Mouse (Mus musculus) NIH3T3 (cell line): ENCODE results near the gene Rtkn.

Experiments used
- DNase-seq: peaks from one replicate; pipeline ENCODE4 v3.0.0-alpha.2; 2012; ENCODE audit warnings: low read depth

Gene Rtkn

GRCm38 (mm10) chr6:83138056-83138455, 2.8 kb downstream of the Rtkn start:
- peak; percentile 81 for DNase-seq

- DNase-seq = no peak
Measured at GRCm38 (mm10) chr6:83140044-83140443, 4.8 kb downstream of the Rtkn start.

- DNase-seq = peak; percentile 41
Measured at GRCm38 (mm10) chr6:83141636-83142035, 6.4 kb downstream of the Rtkn start.

GRCm38 (mm10) chr6:83142211-83142731, 7.0 kb downstream of the Rtkn start:
- no peak for DNase-seq

- DNase-seq = no peak
Measured at GRCm38 (mm10) chr6:83142886-83143285, 7.6 kb downstream of the Rtkn start.

GRCm38 (mm10) chr6:83145209-83145608, 9.9 kb downstream of the Rtkn start:
- peak; percentile 83 for DNase-seq

- DNase-seq = no peak
Measured at GRCm38 (mm10) chr6:83145805-83146204, 10.5 kb downstream of the Rtkn start.

- DNase-seq = no peak
Measured at GRCm38 (mm10) chr6:83147280-83147679, 12.0 kb downstream of the Rtkn start.

- DNase-seq = no peak
Measured at GRCm38 (mm10) chr6:83151721-83152120, 16.5 kb downstream of the Rtkn start.

GRCm38 (mm10) chr6:83153038-83153437, 17.8 kb downstream of the Rtkn start:
- no peak for DNase-seq

- no peak for DNase-seq
Measured at GRCm38 (mm10) chr6:83153485-83153884, 18.2 kb downstream of the Rtkn start.

- peak; percentile 60 for DNase-seq
Measured at GRCm38 (mm10) chr6:83155552-83156238, 20.4 kb downstream of the Rtkn start.

- DNase-seq = peak; percentile 77
Measured at GRCm38 (mm10) chr6:83156259-83156684, 21.0 kb downstream of the Rtkn start, which contains the start of the genes Wdr54 and 1700003E16Rik. Gene Wdr54, minus strand, starts transcription at chr6:83156397. Gene 1700003E16Rik, plus strand, starts transcription at chr6:83156404.

- peak; percentile 90 for DNase-seq
Measured at GRCm38 (mm10) chr6:83159456-83159855, 24.2 kb downstream of the Rtkn start.

GRCm38 (mm10) chr6:83161442-83161841, 26.2 kb downstream of the Rtkn start:
- DNase-seq = no peak

GRCm38 (mm10) chr6:83161921-83162641, 26.8 kb downstream of the Rtkn start:
- DNase-seq = no peak

- peak; percentile 79 for DNase-seq
Measured at GRCm38 (mm10) chr6:83162701-83163100, 27.4 kb downstream of the Rtkn start.

GRCm38 (mm10) chr6:83165026-83165606, 29.9 kb downstream of the Rtkn start:
- peak; percentile 67 for DNase-seq

- peak; percentile 98 for DNase-seq
Measured at GRCm38 (mm10) chr6:83165607-83166242, 30.5 kb downstream of the Rtkn start, which contains the start of gene Dctn1. Gene Dctn1, plus strand, starts transcription at chr6:83165920.

GRCm38 (mm10) chr6:83166243-83166630, 31.0 kb downstream of the Rtkn start:
- DNase-seq = peak; percentile 59

GRCm38 (mm10) chr6:83169872-83170271, 34.6 kb downstream of the Rtkn start:
- DNase-seq = peak; percentile 58

GRCm38 (mm10) chr6:83171063-83171462, 35.8 kb downstream of the Rtkn start:
- no peak for DNase-seq
